Mouse (Mus musculus) embryonic fibroblast, embryonic 13.5 days (primary cell): ENCODE measurements at regions not wholly inside any gene's neighbourhood (a gene's known extent, or its start where the extent isn't known, plus 50 kb on each side); places are given as distances from the start of the nearest gene placed in this dataset.

ENCODE experiments used
- H3K27ac ChIP-seq: 2 replicates; pipeline ENCODE4 v1.5.1; 2012; ENCODE audit warnings: low read length, control low read depth, inconsistent platforms; ENCODE audit not compliant: insufficient read depth
- H3K4me1 ChIP-seq: 2 replicates; pipeline ENCODE4 v1.6.1; 2011; ENCODE audit warnings: low read length; ENCODE audit not compliant: control insufficient read depth, insufficient read depth
- H3K4me3 ChIP-seq: 2 replicates; pipeline ENCODE4 v1.5.1; 2011; ENCODE audit warnings: mild to moderate bottlenecking, control low read depth, low read length; ENCODE audit not compliant: insufficient read depth
- CTCF ChIP-seq: IDR thresholded peaks from 2 replicates; pipeline ENCODE4 v1.5.1; 2011; ENCODE audit warnings: mild to moderate bottlenecking, control low read depth, low read length, moderate library complexity, borderline replicate concordance; ENCODE audit not compliant: insufficient read depth
- POLR2A ChIP-seq: IDR thresholded peaks from 2 replicates; pipeline ENCODE4 v1.6.1; 2011; ENCODE audit warnings: low read depth, mild to moderate bottlenecking, control low read depth, low read length, moderate library complexity

- H3K4me1 ChIP-seq, result peaks cover 2% of the 10 kb centered on the region
- H3K27ac ChIP-seq, result no peak overlapping the region
- no peak overlapping the region for H3K4me3 ChIP-seq
- TF ChIP-seq CTCF (no peak), POLR2A (no peak)
Observed at GRCm38 (mm10) chr3:38229686-38230085, 255.0 kb downstream of the Ankrd50 start.

DNA sequence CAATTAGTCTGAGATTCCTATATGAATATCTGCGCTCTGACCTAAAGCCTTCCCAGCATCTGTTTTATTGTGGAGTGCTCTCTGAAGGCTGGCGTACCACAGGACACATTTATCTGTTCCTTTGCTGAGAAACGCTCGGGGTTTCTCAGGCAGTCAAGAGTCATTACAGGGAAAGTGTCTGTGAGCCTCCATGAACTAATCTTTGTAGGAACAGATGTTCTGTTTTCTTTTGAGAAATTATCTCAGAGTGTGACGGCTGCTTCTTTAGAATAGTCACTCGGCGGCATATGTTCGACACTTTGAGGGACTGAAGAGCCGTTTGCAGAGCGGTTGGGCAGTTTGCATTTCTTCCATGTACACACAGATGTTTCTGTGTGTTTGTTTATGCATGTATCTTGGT lies 255.6 kb downstream of the Ankrd50 start:
- Histone ChIP-seq H3K27ac (no peak overlapping the region), H3K4me1 (peaks cover 2% of the 10 kb centered on the region), H3K4me3 (no peak overlapping the region)
- TF ChIP-seq CTCF (no peak), POLR2A (no peak)

GRCm38 (mm10) chr3:38227596-38227995 lies 257.0 kb downstream of the Ankrd50 start:
- H3K4me3 ChIP-seq, result no peak overlapping the region
- H3K4me1 ChIP-seq, result no peaks in the 10 kb centered on the region; the same call in 1 of the 2 replicates
- TF ChIP-seq POLR2A (no peak), CTCF (peak; percentile 50; the same call in 1 of the 2 replicates)
- no peak overlapping the region for H3K27ac ChIP-seq

GRCm38 (mm10) chr3:38227121-38227520 lies 257.5 kb downstream of the Ankrd50 start:
- no peak for TF ChIP-seq POLR2A
- no peak for TF ChIP-seq CTCF
- H3K27ac ChIP-seq, result no peak overlapping the region
- no peaks in the 10 kb centered on the region; the same call in 1 of the 2 replicates for H3K4me1 ChIP-seq
- H3K4me3 ChIP-seq, result no peak overlapping the region

DNA sequence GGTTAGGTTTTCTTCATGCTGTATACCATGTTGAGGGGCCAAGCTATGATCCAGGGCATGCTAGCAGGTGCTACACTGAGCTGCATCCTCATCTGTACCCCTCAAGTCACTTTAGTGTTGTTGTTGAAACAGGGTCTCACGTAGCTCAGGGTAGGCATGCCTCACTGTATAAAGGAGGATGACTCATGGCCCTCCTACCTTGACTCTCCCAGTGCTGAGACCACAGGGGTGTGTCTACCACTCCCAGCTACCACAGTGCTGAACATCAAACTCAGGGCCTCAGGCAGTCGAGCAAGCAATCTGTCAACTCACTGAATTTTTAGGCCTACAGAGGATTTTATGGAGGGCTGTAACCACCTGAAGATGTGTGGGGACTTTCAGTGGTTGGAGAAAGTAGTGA lies 258.5 kb downstream of the Ankrd50 start:
- no peaks in the 10 kb centered on the region for H3K4me1 ChIP-seq
- TF ChIP-seq CTCF (no peak), POLR2A (no peak)

DNA sequence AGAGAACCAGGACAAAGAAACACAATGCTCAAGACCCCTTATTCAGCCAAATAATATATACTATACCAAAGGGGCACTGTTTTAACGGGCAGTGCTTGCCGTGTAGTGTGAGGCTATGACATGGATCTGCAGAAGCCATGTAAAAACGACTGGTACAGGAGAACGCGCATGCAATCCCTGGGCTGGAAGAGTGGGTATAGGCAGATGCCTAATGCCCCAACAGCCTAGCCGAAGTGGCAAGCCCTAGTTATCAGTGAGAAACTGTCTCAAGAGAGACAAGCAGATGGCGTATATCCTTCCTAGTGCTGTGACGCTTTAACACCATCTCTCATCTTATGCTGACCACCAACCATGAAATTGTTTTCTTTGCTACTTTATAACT lies 262.8 kb downstream of the Ankrd50 start:
- TF ChIP-seq POLR2A (no peak), CTCF (no peak)
- Histone ChIP-seq H3K4me3 (no peak overlapping the region), H3K27ac (no peak overlapping the region), H3K4me1 (peaks cover 4% of the 10 kb centered on the region; the same call in 1 of the 2 replicates)

More for the DNA sequence above, 258.5 kb downstream of the Ankrd50 start:
- H3K4me3 ChIP-seq, result no peak overlapping the region
- no peak overlapping the region for H3K27ac ChIP-seq

DNA sequence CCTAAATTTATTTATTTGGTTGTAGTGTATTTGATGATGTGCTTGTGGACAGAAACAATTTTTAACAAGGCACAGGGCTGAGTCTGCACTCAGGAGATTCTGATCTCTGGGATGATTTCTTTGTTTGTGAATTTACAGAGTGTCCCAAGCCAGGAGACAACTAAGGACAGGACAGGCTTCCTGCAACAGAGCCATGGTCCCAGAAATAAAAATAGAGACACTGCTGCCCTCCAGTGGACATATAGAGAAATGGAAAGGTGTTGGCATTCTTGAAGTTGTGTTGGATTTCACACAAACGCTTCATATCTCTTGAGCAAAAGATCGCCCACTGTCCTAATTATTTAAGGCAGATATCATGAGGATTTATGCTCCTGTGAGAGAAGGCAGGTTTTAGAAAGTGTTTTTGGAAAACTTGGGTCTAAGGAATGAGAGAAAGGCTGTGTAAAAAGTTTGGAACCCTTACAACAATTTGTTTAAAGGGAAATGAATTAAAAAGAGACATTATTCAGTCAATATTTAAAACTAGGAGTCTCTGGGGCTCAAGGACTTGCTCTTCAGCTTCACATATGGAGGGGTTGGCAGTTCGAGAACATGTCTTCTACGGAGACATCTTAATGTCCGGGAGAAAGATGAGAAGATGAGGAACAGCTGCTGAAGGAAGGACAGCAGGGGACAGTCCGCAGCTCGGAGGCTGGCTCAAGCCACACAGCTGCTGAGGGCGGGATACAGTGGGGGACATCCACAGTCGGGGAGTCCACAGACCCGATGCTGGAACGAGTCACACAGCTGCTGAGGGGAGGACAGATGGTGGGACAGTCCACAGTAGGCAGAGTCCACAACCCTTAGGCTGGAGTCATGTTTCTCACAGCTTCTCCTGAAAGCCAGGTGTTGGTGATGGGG lies 263.5 kb downstream of the Ankrd50 start:
- H3K27ac ChIP-seq, result no peak overlapping the region; the same call in 1 of the 2 replicates
- no peak overlapping the region for H3K4me3 ChIP-seq
- peaks cover 4% of the 10 kb centered on the region; the same call in 1 of the 2 replicates for H3K4me1 ChIP-seq
- TF ChIP-seq POLR2A (no peak), CTCF (no peak)

DNA sequence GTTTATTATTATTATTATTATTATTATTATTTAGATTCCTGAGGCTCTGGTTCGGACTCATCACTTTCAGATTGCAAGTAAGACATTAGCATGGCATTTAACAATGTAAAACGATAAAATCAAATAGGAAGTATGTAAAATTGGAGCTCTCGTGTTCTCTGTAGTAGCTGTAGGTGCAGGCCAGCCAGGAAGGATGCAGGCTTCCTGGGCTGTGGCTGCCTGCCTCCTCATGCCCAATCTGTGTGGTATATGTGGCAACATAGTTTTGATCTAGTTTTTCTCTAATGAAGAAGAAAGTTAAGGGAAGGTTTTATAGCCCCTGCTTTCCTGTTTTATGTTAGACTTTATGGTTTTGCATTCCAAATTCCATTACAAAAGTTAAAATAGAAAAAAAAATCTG lies 275.6 kb downstream of the Ankrd50 start:
- H3K4me1 ChIP-seq, result no peaks in the 10 kb centered on the region
- TF ChIP-seq POLR2A (no peak), CTCF (no peak)
- no peak overlapping the region for H3K27ac ChIP-seq
- H3K4me3 ChIP-seq, result no peak overlapping the region

GRCm38 (mm10) chr3:38207867-38208266 lies 276.8 kb downstream of the Ankrd50 start:
- H3K27ac ChIP-seq, result no peak overlapping the region
- H3K4me1 ChIP-seq, result no peaks in the 10 kb centered on the region
- no peak overlapping the region for H3K4me3 ChIP-seq
- no peak for TF ChIP-seq CTCF
- TF ChIP-seq POLR2A, result no peak
